Mouse (Mus musculus): ENCODE data around the gene Aatf.

The Aatf gene

GRCm38 (mm10) chr11:84375951-84376496, 137.3 kb downstream of the Aatf start:
- DNase-seq (ENCODE audit: low spot score in 2 of 2) = no peak

- no peak for DNase-seq (ENCODE audit: low spot score in 2 of 2)
Measured at GRCm38 (mm10) chr11:84373122-84373521, 140.2 kb downstream of the Aatf start.
